Mouse (Mus musculus) retina, adult 2 months (tissue): ENCODE measurements around the gene Zc3h18.

Experiments
- DNase-seq: peaks from one replicate; pipeline ENCODE4 v3.0.0-alpha.2; 2012; ENCODE audit warnings: low read depth, low spot score

Gene Zc3h18

DNA sequence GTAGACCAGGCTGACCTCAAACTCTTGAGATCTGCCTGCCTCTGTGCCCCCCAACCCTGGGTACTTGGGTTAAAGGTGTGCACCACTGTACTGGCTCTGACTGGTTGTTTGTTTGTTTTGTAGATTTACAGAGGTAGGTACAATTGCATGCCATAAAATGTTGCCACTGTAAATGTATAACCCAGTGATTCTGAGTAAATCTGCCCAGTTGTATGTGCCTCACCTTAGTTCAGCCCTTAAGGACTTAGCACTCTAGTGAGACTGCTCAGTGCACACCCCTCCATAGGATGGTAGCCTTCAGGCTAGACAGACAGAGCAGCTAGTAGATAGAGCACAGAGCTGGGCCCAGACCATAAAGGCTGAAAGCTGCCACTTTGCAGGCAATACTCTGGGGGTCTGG is 17.3 kb downstream of the Zc3h18 start:
- no peak for DNase-seq

DNA sequence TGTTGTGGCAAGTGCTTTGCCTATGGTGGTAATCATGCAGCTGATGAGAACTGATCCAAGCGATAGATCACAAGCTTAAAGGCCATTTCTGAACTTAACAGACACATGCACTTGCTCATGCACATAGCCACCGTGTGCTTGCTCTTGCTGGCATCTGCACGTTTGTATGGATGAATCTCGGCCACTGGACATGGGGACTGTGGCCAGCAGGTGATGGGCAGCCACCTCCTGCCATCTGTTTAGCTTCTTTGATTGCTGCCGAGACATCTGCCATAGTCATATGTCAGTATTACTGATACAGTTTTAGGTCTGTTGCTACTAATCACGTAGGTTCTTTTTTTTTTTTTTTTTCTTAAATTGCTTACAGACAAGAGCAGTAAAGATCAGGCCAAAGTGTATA is 18.9 kb downstream of the Zc3h18 start:
- no peak for DNase-seq

GRCm38 (mm10) chr8:122398186-122398585 is 21.8 kb downstream of the Zc3h18 start:
- DNase-seq, result no peak

GRCm38 (mm10) chr8:122405146-122405805 is 28.9 kb downstream of the Zc3h18 start:
- DNase-seq, result no peak

DNA sequence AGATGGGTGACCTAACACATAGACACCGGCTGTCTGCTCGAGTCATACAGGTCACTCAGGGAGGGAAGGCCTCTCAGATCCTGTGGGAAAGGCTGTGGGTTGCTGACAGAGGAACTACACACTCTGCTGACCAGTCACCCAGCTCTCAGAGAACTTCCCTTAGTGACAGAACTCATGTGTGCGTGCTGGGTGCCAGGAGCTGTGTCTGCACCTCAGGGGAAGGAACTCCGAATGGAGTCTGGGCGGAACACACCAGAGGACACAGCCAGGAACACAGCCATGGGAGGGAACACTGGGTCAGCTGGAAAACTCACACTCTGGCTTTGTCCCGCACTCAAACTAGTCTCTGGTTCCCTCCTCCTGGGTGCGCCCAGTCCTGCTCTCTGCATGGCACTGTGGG is 31.3 kb downstream of the Zc3h18 start:
- DNase-seq, result no peak

DNA sequence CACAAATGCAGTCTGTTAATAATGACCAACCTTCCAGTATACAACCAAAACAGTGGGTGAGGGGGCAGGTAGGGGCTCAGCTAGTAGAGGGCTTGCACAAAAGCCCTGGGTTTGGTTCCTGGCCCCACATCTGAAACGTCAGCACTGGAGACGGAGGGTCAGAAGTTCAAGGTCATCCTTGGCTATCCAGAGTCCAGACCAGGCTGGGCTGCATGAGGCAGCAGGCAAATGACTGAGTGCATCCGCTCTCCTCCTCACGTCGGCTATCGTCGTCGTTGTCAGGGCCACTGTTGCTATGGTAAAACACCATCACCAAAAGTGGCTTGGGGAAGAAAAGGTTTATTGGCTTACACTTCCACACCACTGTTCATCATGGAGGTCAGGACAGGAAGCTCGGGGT is 37.9 kb downstream of the Zc3h18 start:
- DNase-seq, result no peak

DNA sequence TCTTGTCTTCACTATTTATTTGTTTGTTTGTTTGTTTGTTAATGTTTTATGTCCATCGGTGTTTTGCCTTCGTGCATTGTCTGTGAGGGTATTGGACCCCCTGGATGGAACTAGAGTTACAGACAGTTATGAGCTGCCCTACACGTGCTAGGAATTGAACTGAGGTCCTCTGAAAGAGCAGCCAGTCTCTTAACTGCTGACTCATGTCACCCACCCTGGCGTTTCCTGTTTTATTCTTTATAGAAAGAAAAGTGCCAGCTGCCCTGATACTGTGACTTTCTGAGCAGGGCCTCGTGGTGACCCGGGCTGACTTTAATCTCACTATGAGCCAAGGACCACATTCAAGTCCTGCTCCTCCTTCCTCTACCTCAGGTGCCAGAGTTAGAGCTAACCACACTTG is 39.1 kb downstream of the Zc3h18 start:
- no peak for DNase-seq

GRCm38 (mm10) chr8:122419881-122420555 is 43.6 kb downstream of the Zc3h18 start:
- DNase-seq, result no peak

GRCm38 (mm10) chr8:122421376-122422070 is 45.1 kb downstream of the Zc3h18 start, which contains the start of gene Il17c:
Il17c (plus strand) TSS chr8:122422020.
- no peak for DNase-seq

DNA sequence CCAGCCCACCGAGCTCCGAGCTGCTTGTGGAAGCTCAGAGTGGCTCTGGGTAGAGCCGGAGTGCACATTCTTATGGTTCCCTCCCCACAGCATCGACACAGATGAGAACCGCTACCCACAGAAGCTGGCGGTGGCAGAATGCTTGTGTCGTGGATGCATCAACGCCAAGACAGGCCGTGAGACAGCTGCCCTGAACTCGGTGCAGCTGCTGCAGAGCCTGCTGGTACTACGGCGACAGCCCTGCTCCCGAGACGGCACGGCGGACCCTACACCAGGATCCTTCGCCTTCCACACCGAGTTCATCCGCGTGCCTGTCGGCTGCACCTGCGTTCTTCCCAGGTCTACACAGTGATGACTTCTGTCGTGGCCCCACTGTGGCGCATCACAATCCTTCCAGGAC is 46.8 kb downstream of the Zc3h18 start:
- DNase-seq, result no peak

DNA sequence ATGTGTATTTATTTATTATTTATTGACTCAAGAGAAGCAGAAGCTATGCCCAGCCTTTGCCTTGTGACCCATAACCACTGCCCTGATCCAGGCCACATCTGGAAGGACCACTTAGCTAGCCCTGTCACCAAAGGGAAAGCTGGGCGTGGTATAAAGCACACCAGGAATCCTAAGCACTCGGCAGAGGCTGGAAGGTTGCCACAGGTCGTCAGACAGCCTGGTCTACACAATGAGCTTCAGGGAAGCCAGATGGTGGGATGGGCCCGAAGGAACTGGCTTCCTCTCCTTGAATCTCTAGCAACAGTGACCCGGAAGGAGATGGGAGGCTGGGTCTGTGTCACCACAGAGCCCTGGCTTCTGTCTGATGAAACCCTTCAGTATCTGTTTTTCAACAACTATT is 47.2 kb downstream of the Zc3h18 start:
- no peak for DNase-seq

GRCm38 (mm10) chr8:122426145-122426544 is 49.7 kb downstream of the Zc3h18 start:
- DNase-seq, result no peak

DNA sequence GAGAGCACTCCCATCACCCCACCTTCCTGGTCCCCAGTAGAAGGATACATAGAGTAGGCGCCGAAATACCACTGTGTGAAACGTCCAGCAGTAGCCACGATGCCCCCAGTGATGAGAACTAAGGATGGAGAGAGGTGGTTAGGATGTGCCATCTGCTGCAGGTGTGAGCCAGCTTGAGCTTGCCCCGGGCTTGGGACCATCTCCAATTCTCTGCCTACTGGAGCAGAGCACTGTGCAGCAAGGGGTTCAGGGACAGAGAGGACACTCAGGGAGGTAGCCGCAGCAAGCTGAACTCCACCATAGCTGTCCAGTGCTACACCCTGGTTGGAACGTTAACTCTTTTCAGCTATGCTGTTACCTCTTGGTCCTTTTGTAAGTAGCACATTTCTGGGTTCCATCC is 51.2 kb downstream of the Zc3h18 start:
- no peak for DNase-seq

- no peak for DNase-seq
Observed at GRCm38 (mm10) chr8:122428163-122428562, 51.8 kb downstream of the Zc3h18 start.

- DNase-seq, result no peak
Observed at GRCm38 (mm10) chr8:122430058-122430636, 53.7 kb downstream of the Zc3h18 start.

- DNase-seq, result no peak
Observed at GRCm38 (mm10) chr8:122430646-122431045, 54.2 kb downstream of the Zc3h18 start.

DNA sequence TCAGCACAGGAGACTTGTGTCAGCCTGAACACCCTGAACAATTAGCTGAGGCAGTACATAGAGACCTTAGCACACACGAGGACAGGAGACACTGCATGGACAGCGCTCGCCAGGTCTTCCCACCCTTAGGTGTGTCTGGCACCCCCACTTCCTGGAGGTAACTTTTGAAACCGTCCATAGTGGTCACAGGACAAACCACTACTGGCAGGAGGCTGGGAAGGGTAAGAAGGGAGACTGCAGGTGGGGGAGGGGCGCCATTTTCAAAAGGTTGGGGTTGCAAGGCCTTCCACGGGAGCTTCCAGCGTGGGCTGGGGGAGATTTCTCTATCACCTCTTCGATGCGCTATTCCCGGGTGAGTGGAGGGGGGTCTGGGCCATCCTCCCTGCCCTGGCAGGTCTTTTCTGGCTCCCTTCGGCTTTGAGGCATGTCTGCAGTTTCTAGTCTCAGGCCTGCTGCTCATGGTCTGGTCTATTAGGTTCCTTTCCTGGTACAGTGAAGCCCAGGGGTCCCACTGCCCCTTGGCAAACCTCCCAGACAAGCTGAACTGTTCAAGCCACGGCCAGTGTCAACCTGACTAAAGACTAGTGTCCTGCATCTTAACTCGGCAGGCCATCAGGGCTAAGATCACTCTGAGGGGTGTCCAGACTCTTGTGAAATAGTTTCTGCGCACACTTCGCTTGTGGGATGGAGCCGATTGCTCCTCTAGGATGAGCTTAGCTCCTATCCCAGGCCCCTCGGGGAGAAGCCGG is 55.5 kb downstream of the Zc3h18 start:
- no peak for DNase-seq

GRCm38 (mm10) chr8:122432443-122433268 is 56.2 kb downstream of the Zc3h18 start, which contains the start of gene Cyba:
Cyba (minus strand) TSS chr8:122432930.
- DNase-seq, result no peak

- DNase-seq, result no peak
Observed at GRCm38 (mm10) chr8:122433269-122433905, 57.0 kb downstream of the Zc3h18 start.

GRCm38 (mm10) chr8:122435375-122435774 is 59.0 kb downstream of the Zc3h18 start:
- DNase-seq, result no peak
